Mouse (Mus musculus) lung, adult 2 months (tissue): ENCODE data around the gene Rheb. TPM values are rescaled to one million over a fixed set of nuclear protein-coding genes. Genes with fewer than 3 reads are reported as not detected.
"Not testable (repeated sequence)": the region's sequence is repeated elsewhere in the genome, so short reads cannot be mapped to it uniquely, and the experiment has no call there.

Experiments
- DNase-seq: peaks from one replicate; pipeline ENCODE4 v3.0.0; 2022
- H3K4me1 ChIP-seq: fragments of 200-500 bp; 2 replicates; pipeline ENCODE4 v1.6.1; 2011; ENCODE audit warnings: low read length; ENCODE audit not compliant: control insufficient read depth, insufficient read depth
- H3K4me3 ChIP-seq: fragments of 200-500 bp; replicated peaks from 2 replicates; pipeline ENCODE3; 2011; ENCODE audit warnings: low read depth, mild to moderate bottlenecking, control low read depth, low read length; ENCODE audit errors: extremely low read depth
- CTCF ChIP-seq: fragments of 200-500 bp; IDR thresholded peaks from 2 replicates; pipeline ENCODE4 v1.5.1; 2011; ENCODE audit warnings: mild to moderate bottlenecking, low read length, control low read depth; ENCODE audit not compliant: insufficient read depth
- POLR2A ChIP-seq: fragments of 200-500 bp; IDR thresholded peaks from 2 replicates; pipeline ENCODE4 v1.6.1; 2011; ENCODE audit warnings: low read depth, mild to moderate bottlenecking, control low read depth, low read length, borderline replicate concordance; ENCODE audit errors: extremely low read depth
- WGBS: fragments of 180-500 bp; shearing (Covaris S2); methylation state at CpG from one replicate; pipeline ENCODE4 v1.1.7; 2018; 5-methylcytosine and 5-hydroxymethylcytosine counted together
- polyA plus RNA-seq: library from polyadenylated mRNA; depleted of rRNA; stranded (reverse); fragments of >200 nt; gene quantifications from 2 replicates; pipeline ENCODE4 v1.2.3, GENCODE M21; 2012; rRNA removed

Gene Rheb
- polyA plus RNA-seq, 1 experiment, result 27.1 TPM

DNA sequence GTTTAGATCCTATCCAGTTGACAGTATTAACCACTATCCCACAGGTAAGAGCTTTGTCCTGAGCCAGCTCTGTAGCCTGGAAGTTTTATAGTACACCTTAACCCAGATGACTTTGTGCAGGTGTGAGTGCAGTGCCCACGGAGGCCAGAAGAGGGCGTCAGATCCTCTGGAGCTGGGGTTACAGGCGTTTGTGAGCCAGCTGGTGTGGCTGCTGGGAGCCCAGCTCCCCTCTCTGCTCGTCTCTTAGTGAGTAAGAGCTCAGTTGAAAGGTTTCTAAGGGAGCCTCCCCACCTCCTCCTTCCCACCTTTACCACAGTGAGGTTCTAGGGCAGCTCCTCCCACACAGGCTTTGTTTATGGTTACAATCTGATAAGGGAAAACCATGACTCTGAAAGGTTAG is 65.7 kb downstream of the Rheb start:
- no peak for TF ChIP-seq CTCF
- TF ChIP-seq POLR2A, result no peak
- 58% methylated on average over 4 of the region's 4 CpGs for WGBS
- H3K4me1 ChIP-seq, result no peaks in the 10 kb centered on the region
- H3K4me3 ChIP-seq, result no peak overlapping the region
- no peak for DNase-seq

DNA sequence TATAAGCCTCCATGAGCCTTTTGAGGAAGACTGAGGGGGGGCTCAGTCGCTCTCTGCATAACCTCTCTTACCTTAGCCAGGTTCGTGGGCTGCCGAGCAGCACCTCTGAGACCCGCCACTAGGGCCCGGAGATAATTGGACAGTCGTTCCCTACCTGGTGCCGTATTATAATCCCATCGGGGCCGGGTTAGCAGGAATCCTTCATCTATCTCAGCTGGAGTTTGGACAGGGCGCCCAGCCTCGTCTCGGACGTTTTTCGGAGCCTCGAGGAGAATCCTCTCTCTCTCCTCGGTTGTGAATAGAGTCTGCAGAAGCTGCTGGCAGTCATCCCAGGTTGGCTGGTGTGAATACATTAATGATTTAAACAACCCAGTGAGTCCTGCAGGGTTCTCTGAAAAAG is 67.9 kb downstream of the Rheb start:
- H3K4me3 ChIP-seq, H3K4me1 ChIP-seq, DNase-seq: not testable (repeated sequence)
- WGBS, result 88% methylated on average over 16 of the region's 16 CpGs

DNA sequence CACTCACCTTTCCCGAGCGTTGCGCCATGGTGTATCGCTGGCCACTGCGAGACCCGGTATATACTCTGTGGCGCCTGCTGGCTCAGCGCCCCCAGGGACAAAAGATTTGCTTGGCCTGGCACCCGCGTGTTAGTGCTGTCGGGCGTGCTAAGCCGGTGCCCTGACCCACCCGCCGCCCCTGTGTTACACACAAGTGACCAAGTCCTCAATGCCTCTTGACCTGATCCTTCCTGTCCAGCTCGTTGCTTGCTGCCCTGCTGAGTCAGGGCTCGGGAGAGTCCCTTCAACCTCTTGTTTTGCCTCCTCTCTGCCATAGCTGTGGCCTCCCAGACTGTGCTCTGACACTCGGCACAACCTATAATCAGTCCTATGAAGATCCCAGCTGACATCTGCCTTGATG is 84.6 kb downstream of the Rheb start, which contains the start of gene Crygn:
Gene Crygn (minus strand): TSS at position 193 of the 400 bp plus-strand sequence.
- 42% methylated on average over 18 of the region's 18 CpGs for WGBS
- DNase-seq, result no peak
- Histone ChIP-seq H3K4me3 (no peak within 1 kb of the TSS), H3K4me1 (no peaks in the 10 kb centered on the region)
- TF ChIP-seq POLR2A (no peak), CTCF (no peak)

DNA sequence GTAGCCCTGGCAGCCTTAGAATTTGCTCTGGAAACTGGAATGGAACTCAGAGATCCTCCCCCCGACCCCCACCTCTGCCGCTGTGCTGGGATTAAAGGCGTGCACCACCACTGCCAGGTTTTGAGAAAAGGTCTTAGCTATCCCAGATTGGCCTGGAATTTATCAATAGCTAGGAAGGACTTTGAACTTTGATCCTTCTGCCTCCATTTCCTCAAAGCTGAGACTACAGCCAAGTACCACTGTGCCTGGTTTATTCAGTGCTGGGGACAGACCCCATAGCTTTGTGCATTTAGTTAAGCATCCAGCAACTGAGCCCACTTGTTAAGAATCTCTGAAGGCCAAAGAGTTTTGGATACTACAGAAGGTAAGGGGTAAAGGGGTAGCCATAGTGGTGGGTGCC is 85.5 kb downstream of the Rheb start:
- H3K4me3 ChIP-seq, result no peak overlapping the region
- H3K4me1 ChIP-seq, result no peaks in the 10 kb centered on the region
- DNase-seq, result no peak
- 68% methylated on average over 3 of the region's 3 CpGs for WGBS
- TF ChIP-seq POLR2A (no peak), CTCF (no peak)

Other genes with a start within 250 kb of the Rheb start
- gene Smarcd3, start 218.2 kb downstream of the Rheb start, polyA plus RNA-seq, result 21.3 and 22.2 TPM in 2 replicates
- gene Nub1, start 157.1 kb downstream of the Rheb start, polyA plus RNA-seq, result 49.0 and 59.9 TPM in 2 replicates
- gene Wdr86, start 111.9 kb downstream of the Rheb start, polyA plus RNA-seq, result 2.6 and 3.4 TPM in 2 replicates
- 0.27 and 0.28 TPM in 2 replicates for gene Crygn, start 84.6 kb downstream of the Rheb start, polyA plus RNA-seq